Mouse (Mus musculus): ENCODE measurements around the gene Clic5. TPM values are rescaled to one million over a fixed set of nuclear protein-coding genes. Genes with fewer than 3 reads are reported as not detected.

Gene Clic5
- polyA plus RNA-seq, 1 experiment from 2014 or later, result 83.6 TPM

GRCm38 (mm10) chr17:44204787-44205186 lies 16.4 kb downstream of the Clic5 start:
- H3K9ac ChIP-seq (replicated peaks; ENCODE audit: low read depth), result no peak overlapping the region
- TF ChIP-seq CTCF (IDR thresholded peaks at IDR 0.05) (no peak), EP300 (IDR thresholded peaks at IDR 0.05) (no peak)
- WGBS, result 87% methylated on average over 1 of the region's 1 CpGs

GRCm38 (mm10) chr17:44205562-44205961 lies 17.2 kb downstream of the Clic5 start:
- H3K27ac ChIP-seq (ENCODE audit: low read length), result peak overlapping the region; percentile 38; the same call in 1 of the 2 replicates
- H3K4me1 ChIP-seq (ENCODE audit: insufficient read depth, low read depth, low read length), result peaks cover 9% of the 10 kb centered on the region
- TF ChIP-seq CTCF (IDR thresholded peaks at IDR 0.05) (no peak), EP300 (IDR thresholded peaks at IDR 0.05) (peak; percentile 87)
- no peaks in the 10 kb centered on the region for H3K9me3 ChIP-seq (ENCODE audit: low read length)
- no peaks in the 10 kb centered on the region for H3K27me3 ChIP-seq (replicated peaks; ENCODE audit: insufficient read depth, low read length)
- H3K4me3 ChIP-seq (ENCODE audit: low read depth, low read length), result no peak overlapping the region
- WGBS, result 25% methylated on average over 3 of the region's 3 CpGs
- H3K36me3 ChIP-seq (ENCODE audit: insufficient read depth, low read length), result no peaks in the 10 kb centered on the region
- DNase-seq (ENCODE audit: low spot score), result no peak
- no peak overlapping the region for H3K9ac ChIP-seq (replicated peaks; ENCODE audit: low read depth)
- ATAC-seq, result peak; percentile 23; the same call in 1 of the 2 replicates
- no peak overlapping the region for H3K4me2 ChIP-seq (replicated peaks; ENCODE audit: low read depth, low read length)

More at GRCm38 (mm10) chr17:44204787-44205186, 16.4 kb downstream of the Clic5 start:
- ATAC-seq (no peak), DNase-seq (ENCODE audit: low spot score) (no peak)
- no peak overlapping the region for H3K4me3 ChIP-seq (ENCODE audit: low read depth, low read length)
- H3K4me2 ChIP-seq (replicated peaks; ENCODE audit: low read depth, low read length), result no peak overlapping the region
- no peak overlapping the region for H3K27ac ChIP-seq (ENCODE audit: low read length)
- H3K36me3 ChIP-seq (ENCODE audit: insufficient read depth, low read length), result no peaks in the 10 kb centered on the region
- H3K4me1 ChIP-seq (ENCODE audit: insufficient read depth, low read depth, low read length), result peaks cover 12% of the 10 kb centered on the region
- no peaks in the 10 kb centered on the region for H3K9me3 ChIP-seq (ENCODE audit: low read length)
- no peaks in the 10 kb centered on the region for H3K27me3 ChIP-seq (replicated peaks; ENCODE audit: insufficient read depth, low read length)

- H3K4me1 ChIP-seq (ENCODE audit: insufficient read depth, low read depth, low read length), result no peaks in the 10 kb centered on the region
- H3K36me3 ChIP-seq (ENCODE audit: insufficient read depth, low read length), result no peaks in the 10 kb centered on the region
- H3K9ac ChIP-seq (replicated peaks; ENCODE audit: low read depth), result no peak overlapping the region
- WGBS, result 88% methylated on average over 4 of the region's 4 CpGs
- H3K4me2 ChIP-seq (replicated peaks; ENCODE audit: low read depth, low read length), result no peak overlapping the region
- TF ChIP-seq CTCF (IDR thresholded peaks at IDR 0.05), result peak; percentile 18; the same call in 1 of the 2 replicates
- TF ChIP-seq EP300 (IDR thresholded peaks at IDR 0.05), result no peak
- no peak for DNase-seq (ENCODE audit: low spot score)
- no peaks in the 10 kb centered on the region for H3K27me3 ChIP-seq (replicated peaks; ENCODE audit: insufficient read depth, low read length)
- no peak overlapping the region for H3K27ac ChIP-seq (ENCODE audit: low read length)
- H3K9me3 ChIP-seq (ENCODE audit: low read length), result no peaks in the 10 kb centered on the region
- H3K4me3 ChIP-seq (ENCODE audit: low read depth, low read length), result no peak overlapping the region
- no peak for ATAC-seq
Observed at GRCm38 (mm10) chr17:44208900-44209299, 20.5 kb downstream of the Clic5 start.

GRCm38 (mm10) chr17:44212960-44213619 lies 24.7 kb downstream of the Clic5 start:
- 55% methylated on average over 5 of the region's 5 CpGs for WGBS
- ATAC-seq, result peak; percentile 94

GRCm38 (mm10) chr17:44215196-44215799 lies 26.9 kb downstream of the Clic5 start:
- H3K27ac ChIP-seq (ENCODE audit: low read length), result 0 out of 2 replicates have a peak overlapping the region, but pooled peaks have one; percentile 26
- H3K9ac ChIP-seq (replicated peaks; ENCODE audit: low read depth), result no peak overlapping the region
- no peak overlapping the region for H3K4me3 ChIP-seq (ENCODE audit: low read depth, low read length)
- H3K27me3 ChIP-seq (replicated peaks; ENCODE audit: insufficient read depth, low read length), result no peaks in the 10 kb centered on the region
- no peak overlapping the region for H3K4me2 ChIP-seq (replicated peaks; ENCODE audit: low read depth, low read length)
- no peaks in the 10 kb centered on the region for H3K36me3 ChIP-seq (ENCODE audit: insufficient read depth, low read length)
- TF ChIP-seq CTCF (IDR thresholded peaks at IDR 0.05) (no peak), EP300 (IDR thresholded peaks at IDR 0.05) (no peak)
- DNase-seq (ENCODE audit: low spot score) (no peak), ATAC-seq (no peak)
- no peaks in the 10 kb centered on the region for H3K4me1 ChIP-seq (ENCODE audit: insufficient read depth, low read depth, low read length)
- H3K9me3 ChIP-seq (ENCODE audit: low read length), result no peaks in the 10 kb centered on the region
- WGBS, result 87% methylated on average over 9 of the region's 9 CpGs

More at GRCm38 (mm10) chr17:44212960-44213619, 24.7 kb downstream of the Clic5 start:
- TF ChIP-seq EP300 (IDR thresholded peaks at IDR 0.05) (peak; percentile 100), CTCF (IDR thresholded peaks at IDR 0.05) (no peak)
- Histone ChIP-seq H3K4me1 (ENCODE audit: insufficient read depth, low read depth, low read length) (no peaks in the 10 kb centered on the region), H3K9me3 (ENCODE audit: low read length) (no peaks in the 10 kb centered on the region), H3K4me2 (replicated peaks; ENCODE audit: low read depth, low read length) (no peak overlapping the region), H3K27me3 (replicated peaks; ENCODE audit: insufficient read depth, low read length) (no peaks in the 10 kb centered on the region), H3K27ac (ENCODE audit: low read length) (peak overlapping the region; percentile 81), H3K36me3 (ENCODE audit: insufficient read depth, low read length) (no peaks in the 10 kb centered on the region), H3K9ac (replicated peaks; ENCODE audit: low read depth) (no peak overlapping the region), H3K4me3 (ENCODE audit: low read depth, low read length) (no peak overlapping the region)
- DNase-seq (ENCODE audit: low spot score), result peak; percentile 92

GRCm38 (mm10) chr17:44217185-44217584 lies 28.8 kb downstream of the Clic5 start:
- no peak overlapping the region for H3K9ac ChIP-seq (replicated peaks; ENCODE audit: low read depth)
- ATAC-seq, result peak; percentile 61
- DNase-seq (ENCODE audit: low spot score), result peak; percentile 51
- H3K4me1 ChIP-seq (ENCODE audit: insufficient read depth, low read depth, low read length), result no peaks in the 10 kb centered on the region
- H3K4me2 ChIP-seq (replicated peaks; ENCODE audit: low read depth, low read length), result no peak overlapping the region
- 41% methylated on average over 2 of the region's 2 CpGs for WGBS
- H3K27ac ChIP-seq (ENCODE audit: low read length), result peak overlapping the region; percentile 64
- no peaks in the 10 kb centered on the region for H3K27me3 ChIP-seq (replicated peaks; ENCODE audit: insufficient read depth, low read length)
- H3K9me3 ChIP-seq (ENCODE audit: low read length), result no peaks in the 10 kb centered on the region
- TF ChIP-seq EP300 (IDR thresholded peaks at IDR 0.05), result peak; percentile 99
- no peak for TF ChIP-seq CTCF (IDR thresholded peaks at IDR 0.05)
- no peak overlapping the region for H3K4me3 ChIP-seq (ENCODE audit: low read depth, low read length)
- H3K36me3 ChIP-seq (ENCODE audit: insufficient read depth, low read length), result no peaks in the 10 kb centered on the region

Data from lung, postnatal 0 days (tissue).